Mouse (Mus musculus): ENCODE measurements around the gene Rnaseh2c. TPM values are rescaled to one million over a fixed set of nuclear protein-coding genes. Genes with fewer than 3 reads are reported as not detected.

Gene Rnaseh2c
- polyA plus RNA-seq, 1 experiment from 2014 or later: 131 TPM

DNA sequence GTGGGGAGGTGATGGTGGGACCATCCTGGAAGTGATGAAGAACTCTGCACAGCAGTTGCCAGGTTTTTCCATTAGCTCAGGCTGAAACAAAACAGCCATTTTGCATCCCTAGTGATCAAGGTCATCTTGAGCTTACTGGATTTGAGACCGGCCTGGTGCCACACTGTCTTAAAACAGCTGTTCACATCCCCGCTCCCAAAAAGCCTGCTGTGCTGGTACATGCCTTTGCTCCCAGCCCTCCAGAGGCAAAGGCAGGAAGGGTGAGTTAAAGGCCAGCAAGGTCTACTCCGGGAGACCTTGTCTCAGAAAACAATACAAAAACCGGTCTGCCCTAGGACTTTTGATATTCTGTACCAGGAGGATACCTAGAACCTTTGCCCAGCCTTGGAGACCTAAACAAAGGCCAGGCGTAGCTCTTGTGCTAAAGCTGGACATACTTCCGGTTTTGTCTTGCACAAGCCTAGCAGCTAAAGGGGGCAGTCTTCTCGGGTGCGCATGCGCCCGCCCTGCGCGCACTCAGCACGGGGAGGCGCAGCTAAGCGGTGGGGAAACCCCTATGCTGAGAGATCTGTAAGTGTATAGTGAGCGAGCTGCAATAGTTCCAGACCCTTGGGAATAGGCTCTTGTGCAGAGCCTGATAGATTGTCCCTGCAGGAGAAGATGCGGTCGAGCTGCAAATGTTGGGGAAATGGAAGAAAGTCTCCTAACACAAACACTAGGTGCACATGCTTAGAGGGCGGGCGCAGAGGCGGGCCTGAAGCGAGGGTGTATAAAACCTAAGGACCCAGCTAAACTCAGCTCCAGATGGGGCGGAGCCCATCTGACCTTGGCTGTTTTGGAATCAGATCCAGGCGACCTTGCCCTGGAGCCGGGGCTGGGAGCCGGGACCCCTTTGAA is 47.0 kb downstream of the Rnaseh2c start:
- peak overlapping the region; percentile 57 for H3K9ac ChIP-seq (ENCODE audit: low read depth, low read length)
- H3K9me3 ChIP-seq (ENCODE audit: control insufficient read depth, low read length): no peaks in the 10 kb centered on the region
- WGBS: 6% methylated on average over 26 of the region's 26 CpGs
- peaks cover 13% of the 10 kb centered on the region for H3K4me1 ChIP-seq (ENCODE audit: control insufficient read depth, insufficient read depth, low read length)
- H3K36me3 ChIP-seq (ENCODE audit: control insufficient read depth, insufficient read depth, low read length): peaks cover 26% of the 10 kb centered on the region
- peak overlapping the region; percentile 40 for H3K4me3 ChIP-seq (ENCODE audit: low read length)
- H3K4me2 ChIP-seq (ENCODE audit: low read depth, low read length): peak overlapping the region; percentile 57
- peak; percentile 93 for ATAC-seq
- H3K27me3 ChIP-seq (replicated peaks; ENCODE audit: control insufficient read depth, insufficient read depth, low read length): no peaks in the 10 kb centered on the region
- H3K27ac ChIP-seq (ENCODE audit: low read length): peak overlapping the region; percentile 79

DNA sequence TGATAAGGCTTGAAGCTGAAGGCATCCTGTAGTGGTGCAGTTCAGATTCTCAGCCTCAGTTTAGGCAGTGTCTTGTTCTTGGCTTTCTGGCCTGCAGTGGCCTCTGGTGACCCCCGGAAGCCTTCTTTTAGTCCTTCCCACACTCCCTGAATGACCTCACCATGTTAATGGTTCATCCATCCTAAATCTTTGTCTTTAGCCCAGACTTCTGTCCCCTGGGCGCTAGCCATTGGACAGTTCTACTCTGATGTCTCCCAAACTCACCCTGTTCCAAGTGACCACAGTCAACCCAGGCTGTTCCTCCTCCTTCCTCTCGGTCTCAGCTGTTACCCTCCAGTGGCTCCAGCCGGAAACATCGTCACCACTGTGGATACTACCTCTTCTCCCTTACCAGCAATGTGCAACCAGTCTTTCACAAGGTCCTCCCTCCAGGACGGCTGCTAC is 47.6 kb downstream of the Rnaseh2c start:
- H3K36me3 ChIP-seq (ENCODE audit: control insufficient read depth, insufficient read depth, low read length): peaks cover 22% of the 10 kb centered on the region

DNA sequence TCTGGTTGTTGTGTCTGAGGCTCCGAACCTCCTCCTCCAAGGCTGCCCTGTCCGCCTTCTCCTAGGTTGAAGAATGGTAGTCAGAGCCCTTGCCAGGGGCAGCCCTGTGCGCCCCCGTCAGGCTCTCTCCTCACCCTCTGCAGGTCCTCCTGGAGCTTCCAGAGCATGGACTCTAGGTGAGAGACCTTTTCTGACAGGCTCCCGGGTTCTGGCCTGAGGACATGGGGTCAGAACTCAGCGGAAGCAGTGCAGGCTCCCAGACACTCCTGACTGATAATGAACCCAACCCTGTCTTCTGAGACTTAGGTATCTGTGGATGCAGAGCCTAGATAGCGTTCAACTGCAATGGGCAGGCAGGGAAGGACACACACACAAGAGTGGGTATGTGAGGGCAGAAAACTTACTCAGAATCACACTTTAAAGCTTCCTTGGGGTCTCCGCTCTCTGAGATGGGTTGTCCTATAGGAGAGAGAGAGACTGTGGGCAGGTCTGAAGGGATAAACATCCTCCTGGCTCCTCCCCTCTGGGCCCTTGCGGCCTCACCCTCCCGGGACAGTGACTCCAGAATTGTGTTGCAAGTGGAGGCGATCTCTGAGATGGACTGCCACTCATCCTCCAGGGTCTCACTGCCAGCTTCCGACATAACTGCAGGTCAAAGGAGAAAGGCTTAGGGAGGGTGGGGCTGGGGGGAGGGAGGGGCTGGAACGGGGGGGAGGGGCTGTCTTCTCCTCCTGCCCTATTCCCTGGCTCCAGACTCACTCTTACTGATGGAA is 50.0 kb downstream of the Rnaseh2c start:
- no peak for ATAC-seq
- H3K27ac ChIP-seq (ENCODE audit: low read length): no peak overlapping the region
- peaks cover 22% of the 10 kb centered on the region for H3K4me1 ChIP-seq (ENCODE audit: control insufficient read depth, insufficient read depth, low read length)
- WGBS: 72% methylated on average over 13 of the region's 13 CpGs
- no peaks in the 10 kb centered on the region for H3K9me3 ChIP-seq (ENCODE audit: control insufficient read depth, low read length)
- H3K4me2 ChIP-seq (ENCODE audit: low read depth, low read length): no peak overlapping the region
- no peak overlapping the region for H3K4me3 ChIP-seq (ENCODE audit: low read length)
- H3K27me3 ChIP-seq (replicated peaks; ENCODE audit: control insufficient read depth, insufficient read depth, low read length): no peaks in the 10 kb centered on the region
- no peak overlapping the region for H3K9ac ChIP-seq (ENCODE audit: low read depth, low read length)
- H3K36me3 ChIP-seq (ENCODE audit: control insufficient read depth, insufficient read depth, low read length): peaks cover 11% of the 10 kb centered on the region

More for the DNA sequence above, 47.6 kb downstream of the Rnaseh2c start:
- H3K9me3 ChIP-seq (ENCODE audit: control insufficient read depth, low read length): no peaks in the 10 kb centered on the region
- no peak for ATAC-seq
- H3K4me3 ChIP-seq (ENCODE audit: low read length): peak overlapping the region; percentile 40
- WGBS: 64% methylated on average over 6 of the region's 6 CpGs
- peak overlapping the region; percentile 57 for H3K9ac ChIP-seq (ENCODE audit: low read depth, low read length)
- H3K27me3 ChIP-seq (replicated peaks; ENCODE audit: control insufficient read depth, insufficient read depth, low read length): no peaks in the 10 kb centered on the region
- peak overlapping the region; percentile 57 for H3K4me2 ChIP-seq (ENCODE audit: low read depth, low read length)
- peak overlapping the region; percentile 79 for H3K27ac ChIP-seq (ENCODE audit: low read length)
- peaks cover 17% of the 10 kb centered on the region for H3K4me1 ChIP-seq (ENCODE audit: control insufficient read depth, insufficient read depth, low read length)

DNA sequence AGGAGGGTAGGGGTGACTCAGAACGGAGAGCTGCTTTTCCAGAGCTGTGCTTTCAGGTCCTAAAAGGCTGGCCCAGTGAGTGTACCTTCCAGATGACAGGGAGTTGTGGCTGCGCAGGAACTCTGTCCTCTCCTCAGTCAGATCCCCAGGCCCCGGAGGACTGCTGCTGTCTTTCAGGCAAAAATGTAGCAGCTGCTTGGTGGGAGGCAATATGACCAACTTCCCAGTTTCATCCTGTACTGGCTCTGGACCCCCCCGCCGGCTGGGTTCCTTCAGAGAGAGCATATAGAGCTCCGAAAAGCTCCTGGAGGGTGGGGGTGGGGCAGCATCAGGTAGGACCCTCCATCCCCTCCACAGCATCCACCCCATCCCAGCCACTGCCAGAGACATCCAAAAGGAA is 50.9 kb downstream of the Rnaseh2c start:
- H3K27me3 ChIP-seq (replicated peaks; ENCODE audit: control insufficient read depth, insufficient read depth, low read length): no peaks in the 10 kb centered on the region
- 76% methylated on average over 6 of the region's 6 CpGs for WGBS
- no peak overlapping the region for H3K27ac ChIP-seq (ENCODE audit: low read length)
- no peak overlapping the region for H3K4me3 ChIP-seq (ENCODE audit: low read length)
- H3K9ac ChIP-seq (ENCODE audit: low read depth, low read length): no peak overlapping the region
- no peak overlapping the region for H3K4me2 ChIP-seq (ENCODE audit: low read depth, low read length)
- H3K36me3 ChIP-seq (ENCODE audit: control insufficient read depth, insufficient read depth, low read length): 0 out of 2 replicates have a peak, but pooled peaks cover 3% of the 10 kb centered on the region
- no peak for ATAC-seq
- H3K4me1 ChIP-seq (ENCODE audit: control insufficient read depth, insufficient read depth, low read length): peaks cover 22% of the 10 kb centered on the region
- no peaks in the 10 kb centered on the region for H3K9me3 ChIP-seq (ENCODE audit: control insufficient read depth, low read length)

DNA sequence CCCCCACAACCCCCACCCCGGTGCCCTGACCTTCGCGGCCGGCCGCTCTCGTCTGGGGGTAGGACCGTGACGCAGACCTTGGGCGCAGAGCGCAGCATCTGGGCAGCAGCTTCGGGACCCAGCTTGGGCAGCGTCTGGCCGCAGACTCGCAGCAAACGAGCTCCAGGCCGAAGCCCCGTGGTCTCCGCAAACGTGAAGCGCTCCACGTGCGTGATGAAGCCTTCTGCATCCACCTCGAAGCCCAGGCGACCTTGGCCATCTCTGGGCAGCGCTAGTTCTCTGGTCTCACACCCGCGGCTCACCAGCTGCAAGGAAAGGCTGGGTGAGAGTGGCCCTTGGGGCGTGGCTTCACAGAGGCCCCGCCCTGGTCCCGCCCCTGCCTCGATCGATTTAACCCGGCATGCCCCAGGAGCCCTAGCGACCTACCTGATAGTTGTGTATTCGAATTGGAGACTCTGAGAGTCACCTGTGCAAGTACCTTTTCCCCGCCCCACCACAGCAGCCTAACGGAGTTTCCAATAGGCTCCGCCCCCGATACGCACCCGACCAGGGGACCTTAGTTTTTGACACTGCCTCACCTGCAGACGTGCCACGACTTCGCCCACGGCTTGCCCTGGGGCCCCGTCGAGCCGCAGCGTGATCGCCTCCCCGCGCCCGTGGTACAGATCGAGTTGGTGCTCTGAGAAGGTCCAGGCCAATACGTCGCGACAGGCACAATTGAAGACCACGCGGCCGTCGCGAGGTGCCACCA is 52.5 kb downstream of the Rnaseh2c start:
- H3K9me3 ChIP-seq (ENCODE audit: control insufficient read depth, low read length): no peaks in the 10 kb centered on the region
- no peaks in the 10 kb centered on the region for H3K27me3 ChIP-seq (replicated peaks; ENCODE audit: control insufficient read depth, insufficient read depth, low read length)
- peaks cover 15% of the 10 kb centered on the region for H3K4me1 ChIP-seq (ENCODE audit: control insufficient read depth, insufficient read depth, low read length)
- peak overlapping the region; percentile 44 for H3K4me3 ChIP-seq (ENCODE audit: low read length)
- peak overlapping the region; percentile 68 for H3K4me2 ChIP-seq (ENCODE audit: low read depth, low read length)
- no peak overlapping the region for H3K27ac ChIP-seq (ENCODE audit: low read length)
- peaks cover 3% of the 10 kb centered on the region; the same call in 1 of the 2 replicates for H3K36me3 ChIP-seq (ENCODE audit: control insufficient read depth, insufficient read depth, low read length)
- peak overlapping the region; percentile 54 for H3K9ac ChIP-seq (ENCODE audit: low read depth, low read length)
- 12% methylated on average over 62 of the region's 62 CpGs for WGBS
- peak; percentile 88 for ATAC-seq

DNA sequence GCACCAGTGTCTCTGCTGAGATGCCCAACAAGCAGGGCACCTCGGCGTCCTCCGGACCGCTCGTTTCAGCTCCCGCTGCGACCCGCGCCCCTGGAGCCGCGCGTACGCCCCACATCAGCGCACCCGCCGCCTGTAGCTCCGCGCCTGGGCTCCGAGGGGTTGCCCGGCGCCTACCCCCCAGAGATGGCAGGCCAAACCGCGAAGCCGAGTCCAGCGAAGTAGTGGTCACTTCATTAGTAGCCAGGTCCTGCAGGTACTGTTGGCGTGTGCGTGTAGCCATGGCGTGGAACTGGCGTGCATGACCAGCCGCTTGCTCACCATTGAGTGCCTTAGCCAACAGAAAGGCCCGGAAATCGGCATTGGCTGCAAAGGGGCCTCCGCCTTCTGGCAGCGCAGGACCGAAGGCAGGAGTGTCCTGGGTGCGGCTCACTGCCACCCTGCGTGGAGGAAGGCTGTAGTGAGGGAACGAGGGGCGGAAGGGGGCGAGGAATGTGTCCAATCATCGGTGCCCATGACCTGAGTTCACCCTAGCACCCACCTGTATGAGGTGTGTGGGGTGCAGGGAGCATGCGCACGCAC is 53.1 kb downstream of the Rnaseh2c start:
- H3K4me3 ChIP-seq (ENCODE audit: low read length): peak overlapping the region; percentile 44
- peaks cover 6% of the 10 kb centered on the region; the same call in 1 of the 2 replicates for H3K36me3 ChIP-seq (ENCODE audit: control insufficient read depth, insufficient read depth, low read length)
- peak overlapping the region; percentile 54 for H3K9ac ChIP-seq (ENCODE audit: low read depth, low read length)
- H3K4me1 ChIP-seq (ENCODE audit: control insufficient read depth, insufficient read depth, low read length): peaks cover 10% of the 10 kb centered on the region
- no peaks in the 10 kb centered on the region for H3K9me3 ChIP-seq (ENCODE audit: control insufficient read depth, low read length)
- 23% methylated on average over 43 of the region's 43 CpGs for WGBS
- H3K27ac ChIP-seq (ENCODE audit: low read length): no peak overlapping the region
- peak overlapping the region; percentile 68 for H3K4me2 ChIP-seq (ENCODE audit: low read depth, low read length)
- no peaks in the 10 kb centered on the region for H3K27me3 ChIP-seq (replicated peaks; ENCODE audit: control insufficient read depth, insufficient read depth, low read length)
- ATAC-seq: peak; percentile 9; the same call in 1 of the 2 replicates

Other genes starting within 250 kb of the Rnaseh2c start
- gene Eif1ad, start 235.1 kb upstream of the Rnaseh2c start, polyA plus RNA-seq (2015; fragmentation: Nextera tagmentation; extraction: Ambion mirVana): 60.1 and 62.7 TPM in 2 replicates
- 421 and 489 TPM in 2 replicates for gene Banf1, start 234.7 kb upstream of the Rnaseh2c start, polyA plus RNA-seq (2015; fragmentation: Nextera tagmentation; extraction: Ambion mirVana)
- gene Sart1, start 213.2 kb upstream of the Rnaseh2c start, polyA plus RNA-seq (2015; fragmentation: Nextera tagmentation; extraction: Ambion mirVana): 60.2 and 65.6 TPM in 2 replicates
- 5.9 and 6.3 TPM in 2 replicates for gene Tsga10ip, start 199.3 kb upstream of the Rnaseh2c start, polyA plus RNA-seq (2015; fragmentation: Nextera tagmentation; extraction: Ambion mirVana)
- 175 and 180 TPM in 2 replicates for gene Drap1, start 176.9 kb upstream of the Rnaseh2c start, polyA plus RNA-seq (2015; fragmentation: Nextera tagmentation; extraction: Ambion mirVana)
- 10.2 and 16.8 TPM in 2 replicates for gene AI837181, start 176.7 kb upstream of the Rnaseh2c start, polyA plus RNA-seq (2015; fragmentation: Nextera tagmentation; extraction: Ambion mirVana)
- not detected in 2 replicates for gene Fosl1, start 154.3 kb upstream of the Rnaseh2c start, polyA plus RNA-seq (2015; fragmentation: Nextera tagmentation; extraction: Ambion mirVana)
- gene Ccdc85b, start 144.0 kb upstream of the Rnaseh2c start, polyA plus RNA-seq (2015; fragmentation: Nextera tagmentation; extraction: Ambion mirVana): 5.0 and 5.4 TPM in 2 replicates
- gene Fibp, start 141.3 kb upstream of the Rnaseh2c start, polyA plus RNA-seq (2015; fragmentation: Nextera tagmentation; extraction: Ambion mirVana): 102 and 106 TPM in 2 replicates
- gene Ctsw, start 133.4 kb upstream of the Rnaseh2c start, polyA plus RNA-seq (2015; fragmentation: Nextera tagmentation; extraction: Ambion mirVana): 1.7 and 2.8 TPM in 2 replicates
- gene Efemp2, start 127.9 kb upstream of the Rnaseh2c start, polyA plus RNA-seq (2015; fragmentation: Nextera tagmentation; extraction: Ambion mirVana): 106 and 112 TPM in 2 replicates
- 32.7 and 36.5 TPM in 2 replicates for gene Mus81, start 113.5 kb upstream of the Rnaseh2c start, polyA plus RNA-seq (2015; fragmentation: Nextera tagmentation; extraction: Ambion mirVana)
- gene Cfl1, start 111.4 kb upstream of the Rnaseh2c start, polyA plus RNA-seq (2015; fragmentation: Nextera tagmentation; extraction: Ambion mirVana): 2,274 and 2,378 TPM in 2 replicates
- not detected in 2 replicates for gene 1700020D05Rik, start 98.1 kb upstream of the Rnaseh2c start, polyA plus RNA-seq (2015; fragmentation: Nextera tagmentation; extraction: Ambion mirVana)
- gene Snx32, start 91.3 kb upstream of the Rnaseh2c start, polyA plus RNA-seq (2015; fragmentation: Nextera tagmentation; extraction: Ambion mirVana): 6.9 and 7.4 TPM in 2 replicates
- 24.4 and 25.6 TPM in 2 replicates for gene Ovol1, start 41.2 kb upstream of the Rnaseh2c start, polyA plus RNA-seq (2015; fragmentation: Nextera tagmentation; extraction: Ambion mirVana)
- gene Ap5b1, start 33.8 kb upstream of the Rnaseh2c start, polyA plus RNA-seq (2015; fragmentation: Nextera tagmentation; extraction: Ambion mirVana): 10.3 and 10.8 TPM in 2 replicates
- gene Kat5, start 8.4 kb downstream of the Rnaseh2c start, polyA plus RNA-seq (2015; fragmentation: Nextera tagmentation; extraction: Ambion mirVana): 40.2 and 40.9 TPM in 2 replicates
- 43.2 and 43.9 TPM in 2 replicates for gene Rela, start 35.6 kb downstream of the Rnaseh2c start, polyA plus RNA-seq (2015; fragmentation: Nextera tagmentation; extraction: Ambion mirVana)
- gene Sipa1, start 61.8 kb downstream of the Rnaseh2c start, polyA plus RNA-seq (2015; fragmentation: Nextera tagmentation; extraction: Ambion mirVana): 15.8 and 20.8 TPM in 2 replicates
- 28.7 and 33.7 TPM in 2 replicates for gene Map3k11, start 86.9 kb downstream of the Rnaseh2c start, polyA plus RNA-seq (2015; fragmentation: Nextera tagmentation; extraction: Ambion mirVana)
- 15.1 and 16.8 TPM in 2 replicates for gene Pcnx3, start 87.0 kb downstream of the Rnaseh2c start, polyA plus RNA-seq (2015; fragmentation: Nextera tagmentation; extraction: Ambion mirVana)
- 0.13 and 0.34 TPM in 2 replicates for gene Kcnk7, start 102.5 kb downstream of the Rnaseh2c start, polyA plus RNA-seq (2015; fragmentation: Nextera tagmentation; extraction: Ambion mirVana)
- gene Ehbp1l1, start 124.4 kb downstream of the Rnaseh2c start, polyA plus RNA-seq (2015; fragmentation: Nextera tagmentation; extraction: Ambion mirVana): 48.6 and 49.7 TPM in 2 replicates
- gene Fam89b, start 127.8 kb downstream of the Rnaseh2c start, polyA plus RNA-seq (2015; fragmentation: Nextera tagmentation; extraction: Ambion mirVana): 56.6 and 57.8 TPM in 2 replicates
- gene Ltbp3, start 139.0 kb downstream of the Rnaseh2c start, polyA plus RNA-seq (2015; fragmentation: Nextera tagmentation; extraction: Ambion mirVana): 14.0 and 20.8 TPM in 2 replicates
- gene Scyl1, start 169.5 kb downstream of the Rnaseh2c start, polyA plus RNA-seq (2015; fragmentation: Nextera tagmentation; extraction: Ambion mirVana): 58.9 and 64.3 TPM in 2 replicates